Mouse (Mus musculus) olfactory bulb, adult 2 months (tissue): Measurements from ENCODE around the gene Bpi.

Source experiments
- CTCF ChIP-seq: fragments of 200-500 bp; IDR thresholded peaks from 2 replicates; pipeline ENCODE4 v1.5.1; 2012; ENCODE audit warnings: low read depth, mild to moderate bottlenecking, low read length, moderate library complexity; ENCODE audit not compliant: insufficient read depth
- POLR2A ChIP-seq: fragments of 200-500 bp; IDR thresholded peaks from 2 replicates; pipeline ENCODE4 v1.6.1; 2012; ENCODE audit warnings: mild to moderate bottlenecking, low read depth, low read length, moderate library complexity; ENCODE audit not compliant: insufficient read depth

DNA sequence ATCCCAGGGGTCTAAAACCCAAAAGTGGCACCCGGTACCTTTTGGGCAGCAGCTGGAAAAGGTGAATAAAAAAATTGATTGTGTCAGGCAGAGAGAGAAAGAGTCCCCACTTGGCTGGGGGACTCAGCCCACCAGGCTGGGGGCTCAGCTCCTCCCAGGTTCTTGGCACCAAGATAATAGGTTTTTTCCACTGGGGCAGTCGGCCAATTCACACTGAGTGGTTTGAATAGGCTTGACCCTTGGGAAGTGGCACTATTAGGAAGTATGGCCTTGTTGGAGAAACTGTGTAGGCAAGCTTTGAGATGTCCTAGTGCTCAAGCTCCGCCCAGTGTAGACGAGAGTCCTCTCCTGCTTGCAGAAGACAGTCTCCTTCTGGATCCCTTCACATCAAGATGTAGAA is 41.8 kb downstream of the Bpi start:
- TF ChIP-seq CTCF (no peak), POLR2A (no peak)
